Mouse (Mus musculus) adrenal gland, adult 18-20 months (tissue): ENCODE results near the gene Gucy2g. TPM values are rescaled to one million over a fixed set of nuclear protein-coding genes. Genes with fewer than 3 reads are reported as not detected.

Experiments
- DNase-seq, 2 experiments: peaks; one replicate each; pipeline ENCODE4 v3.0.0; 2021 to 2022; ENCODE audit warnings: low spot score in 2 of 2
- total RNA-seq, 2 experiments: library from RNA; stranded (reverse); gene quantifications; 1 replicate in 1 of 2; 2 replicates in 1 of 2; pipeline ENCODE4 v1.2.3; 2021

The Gucy2g gene
- total RNA-seq, 2 experiments from 2014 or later = not detected

- no peak for DNase-seq
These were observed 7.0 kb upstream of the Gucy2g start for GRCm38 (mm10) chr19:55247991-55248520.

DNA sequence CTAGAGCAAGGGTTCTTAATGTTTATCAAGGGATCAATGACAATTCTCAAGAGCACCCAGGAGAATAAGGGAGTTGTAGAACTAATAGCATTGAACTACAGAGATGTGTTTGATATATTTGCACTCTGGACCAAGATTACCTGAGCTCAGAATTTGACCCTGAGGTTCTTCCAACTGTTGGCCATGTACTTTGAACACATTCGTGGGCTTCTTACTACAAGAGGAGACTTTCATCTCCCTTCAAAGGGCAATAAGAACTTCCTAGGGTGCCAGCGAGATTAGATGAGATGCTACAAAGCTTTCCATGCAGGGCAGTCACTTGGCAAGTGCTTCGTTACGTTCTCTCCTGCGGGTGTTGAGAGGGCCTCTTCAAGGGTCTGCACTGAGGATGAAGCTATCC, 6.5 kb upstream of the Gucy2g start:
- DNase-seq = no peak

DNA sequence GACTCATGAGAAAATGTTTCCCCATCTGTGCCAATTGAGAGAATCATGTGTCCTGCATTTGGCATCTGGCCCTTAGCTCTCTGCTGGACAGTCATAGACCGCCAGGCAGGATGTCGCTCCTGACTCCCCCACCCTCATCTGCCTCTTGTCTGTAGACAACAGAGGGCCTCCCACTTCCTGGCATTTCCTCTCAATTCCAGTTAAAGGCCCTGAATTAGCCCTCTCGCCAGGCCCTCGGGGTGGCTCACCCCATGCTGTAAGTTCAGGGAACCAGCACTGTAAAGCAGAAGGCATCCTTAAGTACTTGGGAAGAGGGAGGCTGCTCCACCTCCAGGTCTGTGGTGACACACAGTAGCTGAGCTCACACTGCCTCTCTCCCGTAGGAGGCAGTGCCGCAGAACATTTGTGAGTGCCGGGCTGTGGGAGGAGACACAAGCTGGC, 3.8 kb upstream of the Gucy2g start:
- peak; percentile 28 to 36 for DNase-seq

GRCm38 (mm10) chr19:55239766-55240426, 1.1 kb downstream of the Gucy2g start:
- no peak for DNase-seq

GRCm38 (mm10) chr19:55236564-55236963, 4.5 kb downstream of the Gucy2g start:
- no peak for DNase-seq

DNA sequence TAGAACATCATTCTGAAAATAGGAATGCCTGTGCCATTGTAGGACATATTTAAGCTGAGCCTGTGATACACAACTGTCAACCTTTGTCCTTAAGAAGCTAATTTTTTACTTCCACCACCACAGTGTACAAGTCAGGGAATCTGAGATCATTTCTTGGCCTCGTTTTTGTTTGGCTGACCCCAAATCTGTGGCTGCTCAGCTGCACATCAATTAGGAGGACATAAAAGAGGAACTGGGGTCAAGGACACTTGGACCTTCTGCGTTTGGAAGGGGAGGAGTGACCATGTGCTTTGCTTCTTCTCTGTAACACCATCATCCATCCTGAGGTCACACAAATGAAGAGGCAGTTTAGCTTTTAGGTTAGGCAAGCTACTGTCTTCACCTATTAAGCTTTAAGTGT, 5.0 kb downstream of the Gucy2g start:
- DNase-seq = no peak

GRCm38 (mm10) chr19:55232136-55232535, 8.9 kb downstream of the Gucy2g start:
- DNase-seq = peak in 1 of 2 experiments; percentile 48

DNA sequence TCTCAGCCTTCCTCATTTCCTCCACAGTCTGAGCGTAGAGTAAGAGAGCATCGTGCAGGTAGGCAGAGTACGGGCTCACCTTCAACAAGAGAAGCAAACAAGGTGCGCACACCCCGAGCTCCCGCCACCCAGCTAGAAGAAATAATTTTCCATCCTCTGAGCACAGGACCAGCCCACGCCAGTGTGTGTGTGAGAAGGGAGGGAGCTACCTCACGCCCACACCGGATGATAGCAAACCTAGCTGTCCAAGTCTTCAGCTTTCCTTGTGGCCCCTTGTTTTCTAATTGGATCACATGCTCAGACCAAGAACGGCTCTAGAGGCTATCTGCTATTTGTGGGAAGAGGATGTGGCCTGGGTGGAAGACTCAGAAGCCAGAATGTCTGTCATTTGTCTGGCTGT, 10.0 kb downstream of the Gucy2g start:
- no peak for DNase-seq

DNA sequence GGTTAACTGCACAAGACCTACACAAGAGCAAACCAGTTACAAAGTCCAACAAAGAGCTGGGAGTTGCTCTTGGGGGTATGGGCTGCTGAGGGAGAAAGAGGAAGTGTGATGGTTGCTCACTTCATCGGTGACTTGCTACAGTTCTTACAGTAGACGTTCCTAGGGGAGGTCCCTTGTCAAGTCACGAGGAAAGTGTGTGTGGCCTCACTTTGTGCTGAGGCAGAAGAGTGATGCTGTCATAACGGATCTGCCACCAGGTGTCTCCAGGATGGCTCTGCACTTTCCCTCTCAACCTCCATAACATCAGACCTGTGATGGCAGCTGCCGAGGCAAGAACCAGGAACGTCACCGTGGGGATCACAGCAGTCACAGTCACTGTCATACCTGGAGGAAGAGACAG, 13.9 kb downstream of the Gucy2g start:
- no peak for DNase-seq

GRCm38 (mm10) chr19:55226621-55227020, 14.4 kb downstream of the Gucy2g start:
- DNase-seq = no peak

DNA sequence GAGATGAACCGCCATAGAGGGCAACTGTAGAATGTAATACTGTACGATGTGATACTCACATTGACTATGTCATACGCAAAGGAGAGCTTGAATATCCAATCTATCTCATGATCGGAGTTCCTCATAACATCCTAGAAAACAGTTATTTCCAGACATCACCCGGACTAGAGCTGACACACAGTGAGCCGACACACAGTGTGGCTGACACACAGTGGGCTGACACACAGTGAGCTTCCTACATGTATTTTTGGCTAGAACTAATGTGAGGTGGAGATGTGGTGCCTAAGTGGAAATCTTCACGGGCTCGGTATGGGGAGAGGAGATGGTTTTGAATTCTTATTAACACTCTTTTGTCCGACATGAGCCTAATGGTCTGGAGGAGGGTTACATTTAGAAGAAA, 18.8 kb downstream of the Gucy2g start:
- DNase-seq = no peak

DNA sequence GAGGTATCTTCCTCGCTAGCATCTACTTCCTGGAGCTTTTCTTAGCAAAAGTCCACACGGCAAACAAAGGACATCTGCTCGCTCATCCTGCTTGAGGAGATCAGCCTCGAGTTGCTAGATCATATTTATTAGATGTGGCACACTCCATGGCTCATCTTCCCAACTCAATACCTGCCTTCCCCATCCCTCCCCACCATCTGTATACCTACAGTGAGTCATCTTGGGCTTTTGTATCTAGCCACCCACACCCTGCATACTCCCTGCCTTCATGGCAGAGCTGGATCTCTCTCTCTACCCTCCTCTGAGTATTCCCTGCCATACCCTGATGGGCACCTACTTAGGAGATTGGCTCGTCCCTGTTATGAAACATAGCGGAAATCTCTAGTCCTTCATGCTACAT, 19.8 kb downstream of the Gucy2g start:
- DNase-seq = no peak

DNA sequence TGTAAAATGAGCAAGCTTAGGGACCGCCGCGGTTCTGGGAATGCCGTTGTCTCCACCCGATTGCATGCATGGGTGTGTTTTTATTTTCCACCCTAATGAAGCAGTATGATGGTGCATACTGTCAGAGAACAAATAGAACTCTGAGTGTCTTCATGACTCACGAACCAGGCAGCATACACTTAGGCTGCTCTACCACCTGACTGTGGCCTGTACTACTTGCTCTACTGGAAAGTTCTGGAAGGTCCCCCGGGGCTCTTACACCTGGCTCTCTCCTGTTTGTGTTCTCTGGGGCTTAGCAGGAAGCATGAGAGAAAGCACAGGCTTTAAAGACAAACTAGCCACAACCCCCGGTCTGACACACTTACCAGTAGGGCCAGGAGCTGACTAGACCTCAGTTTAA, 21.7 kb downstream of the Gucy2g start:
- DNase-seq = no peak

DNA sequence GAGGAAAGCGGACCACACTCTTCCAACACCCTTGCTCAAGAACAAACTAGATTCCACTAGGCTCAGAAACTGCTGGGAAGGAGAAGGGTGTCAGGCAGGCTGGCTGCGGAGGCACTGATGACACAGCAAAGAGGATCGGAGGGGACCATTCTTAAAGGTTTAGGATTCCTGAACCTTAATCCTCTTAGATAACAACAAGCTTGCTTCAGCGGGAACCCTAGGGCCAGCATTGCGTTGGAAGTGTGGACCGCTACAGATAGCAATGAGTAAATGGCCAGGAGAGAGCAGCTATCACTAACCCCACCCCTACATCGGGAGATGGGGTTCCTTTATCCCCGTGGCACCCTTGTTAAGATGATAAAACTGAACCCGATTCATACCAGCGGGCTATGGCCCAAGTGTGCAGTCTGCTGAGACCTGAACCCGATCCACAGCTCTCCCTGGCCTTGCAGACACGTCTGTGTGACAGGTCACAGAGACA, 22.3 kb downstream of the Gucy2g start:
- DNase-seq = peak in 1 of 2 experiments; percentile 20

DNA sequence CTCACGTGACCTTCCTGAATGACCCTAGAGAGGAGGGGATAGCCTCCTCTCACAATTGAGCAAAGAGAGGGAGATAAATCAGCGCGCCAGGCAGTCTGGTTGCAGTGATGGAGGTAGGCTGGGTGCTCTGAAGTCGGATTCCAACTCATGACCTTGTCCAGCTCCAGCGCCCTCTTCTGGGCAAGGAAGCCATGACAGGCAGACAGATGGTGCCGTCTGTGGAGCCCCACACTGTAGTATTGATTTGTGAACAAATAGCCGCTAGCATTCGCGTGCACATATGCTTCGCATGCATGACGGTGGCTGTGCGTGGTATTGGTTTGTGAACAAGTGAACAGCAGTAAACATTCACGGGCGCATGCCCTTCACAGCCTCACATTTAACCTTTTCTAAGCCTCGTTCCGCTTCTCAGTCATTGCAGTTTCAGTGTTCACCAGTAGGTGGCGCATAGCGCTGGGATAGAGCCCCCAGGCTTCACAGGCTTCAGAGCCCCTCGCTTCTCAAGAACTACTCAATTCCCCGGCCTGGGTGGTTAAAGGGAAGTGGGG, 22.8 kb downstream of the Gucy2g start:
- DNase-seq = peak; percentile 76 to 80

DNA sequence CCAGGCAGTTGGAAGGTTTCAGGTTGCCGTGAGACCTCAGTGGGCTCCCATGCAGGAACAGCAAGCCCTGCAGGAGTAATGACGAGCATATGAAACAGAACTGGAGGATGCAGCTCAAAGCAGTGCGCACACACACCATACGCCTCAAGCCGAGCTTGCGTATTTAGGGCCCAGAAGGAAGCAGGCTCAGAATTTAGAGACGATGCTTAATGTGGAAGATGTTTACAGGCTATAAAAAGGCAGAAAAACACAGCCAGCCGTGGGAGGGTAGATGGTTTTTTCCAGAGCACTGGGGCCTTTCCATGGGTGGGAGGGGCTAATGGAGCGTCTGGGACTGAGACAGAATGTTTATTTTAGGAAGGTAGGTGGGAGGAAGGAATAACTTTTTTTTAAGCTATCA, 23.7 kb downstream of the Gucy2g start:
- no peak for DNase-seq

GRCm38 (mm10) chr19:55216876-55217275, 24.2 kb downstream of the Gucy2g start:
- no peak for DNase-seq

DNA sequence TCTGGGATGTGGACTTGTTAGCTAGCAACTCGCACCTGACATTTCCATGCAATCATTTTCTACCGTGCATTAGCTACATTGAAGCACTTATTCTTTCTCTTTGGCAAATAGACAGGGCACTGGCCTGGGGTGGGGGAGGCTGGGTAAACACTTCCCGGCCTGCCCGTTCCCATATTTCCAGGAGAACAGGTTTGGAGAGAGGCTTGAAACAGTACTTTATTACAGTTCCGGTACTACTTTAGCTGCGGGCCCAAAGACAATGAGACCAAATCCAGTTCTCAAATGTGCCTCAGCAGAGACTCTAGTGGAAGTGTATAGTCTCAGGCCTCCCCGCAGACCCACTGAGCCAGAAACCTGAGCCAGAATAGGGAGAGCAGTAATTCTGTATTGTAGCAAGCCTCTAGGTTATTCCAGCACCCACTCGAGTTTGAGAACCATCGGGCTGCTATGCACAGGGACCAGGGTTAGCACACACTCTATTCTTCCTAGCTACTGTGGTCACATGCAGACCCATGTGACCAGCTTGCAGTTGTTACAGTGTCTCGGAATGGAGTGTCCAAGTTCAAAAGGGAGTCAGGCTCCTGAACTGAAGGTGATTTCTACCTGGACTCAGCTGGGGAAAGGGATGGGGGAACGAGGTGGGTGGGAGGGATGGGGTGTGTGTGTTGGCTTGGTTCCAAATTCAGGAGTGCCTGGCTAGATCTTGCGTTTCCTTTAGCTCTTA, 27.3 kb downstream of the Gucy2g start:
- no peak for DNase-seq

- DNase-seq = no peak
These were observed 29.3 kb downstream of the Gucy2g start for GRCm38 (mm10) chr19:55211698-55212097.

DNA sequence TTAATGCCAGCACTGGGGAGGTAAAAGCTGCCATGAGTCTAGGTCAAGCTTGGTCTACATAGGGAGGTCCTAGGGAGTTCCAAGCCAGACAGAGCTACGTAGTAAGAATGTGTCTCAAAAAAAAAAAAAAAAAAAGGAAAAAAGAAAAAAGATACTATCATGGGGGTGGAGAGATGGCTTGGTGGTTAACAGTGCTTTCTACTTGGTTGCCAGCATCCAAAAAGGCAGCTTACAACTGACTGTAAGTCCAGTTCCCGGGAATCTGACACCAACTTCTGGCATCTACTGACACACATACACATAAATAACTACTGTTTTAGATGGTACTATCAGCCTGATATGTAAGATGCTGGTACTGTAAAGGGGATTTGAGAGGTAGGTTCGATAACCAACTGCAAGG, 32.0 kb downstream of the Gucy2g start:
- DNase-seq = no peak

GRCm38 (mm10) chr19:55208654-55209053, 32.4 kb downstream of the Gucy2g start:
- DNase-seq = no peak
